Mouse (Mus musculus): Measurements from ENCODE around the gene Csf3. TPM values are rescaled to one million over a fixed set of nuclear protein-coding genes. Genes with fewer than 3 reads are reported as not detected.
A peak's percentile ranks its signal among the peaks of the same experiment; 100 is the strongest.

Gene Csf3
- total and polyA plus RNA-seq, 3 experiments: not detected

- DNase-seq: no peak
- Histone ChIP-seq H3K4me1 (ENCODE audit: control insufficient read depth, insufficient read depth, low read length) (peaks cover 24% of the 10 kb centered on the region), H3K9ac (ENCODE audit: low read depth, low read length) (no peak overlapping the region), H3K27ac (no peak overlapping the region), H3K4me3 (no peak overlapping the region), H3K36me3 (ENCODE audit: control insufficient read depth, insufficient read depth, low read length) (peaks cover 5% of the 10 kb centered on the region), H3K79me2 (replicated peaks; ENCODE audit: control insufficient read depth, insufficient read depth, low read length) (no peaks in the 10 kb centered on the region), H3K27me3 (ENCODE audit: control insufficient read depth, insufficient read depth, low read length) (no peaks in the 10 kb centered on the region)
- TF ChIP-seq EP300 (IDR thresholded peaks at IDR 0.05; ENCODE audit: insufficient read depth, low read depth, low read length): no peak
- TF ChIP-seq POLR2A (IDR thresholded peaks at IDR 0.05; ENCODE audit: insufficient read depth, low read depth, low read length): no peak
- no peak for TF ChIP-seq CTCF (IDR thresholded peaks at IDR 0.05)
- WGBS: 88% methylated on average over 12 of the region's 12 CpGs
- intact Hi-C loops (cut with DNase I): no loop called here
Measured at GRCm38 (mm10) chr11:98713703-98714102, 12.6 kb downstream of the Csf3 start.

DNA sequence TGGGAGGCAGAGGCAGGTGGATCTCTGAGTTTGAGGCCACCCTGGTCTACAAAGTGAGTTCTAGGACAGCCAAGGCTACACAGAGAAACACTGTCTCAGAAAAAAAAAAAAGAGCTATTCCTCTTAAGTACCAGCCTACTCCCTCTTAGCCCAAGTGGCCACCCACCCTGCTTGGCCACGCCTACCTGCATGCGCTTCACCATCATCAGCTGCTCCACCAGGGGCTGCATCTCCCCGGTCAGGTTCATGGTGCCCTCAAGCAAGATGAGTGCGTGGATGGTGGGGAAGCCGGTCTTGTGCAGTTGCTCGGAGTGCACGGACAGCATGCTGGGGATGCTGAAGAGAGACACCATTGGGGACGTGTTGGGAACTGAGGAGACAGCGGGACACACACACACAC, 14.9 kb downstream of the Csf3 start:
- no peak for TF ChIP-seq CTCF (IDR thresholded peaks at IDR 0.05)
- TF ChIP-seq EP300 (IDR thresholded peaks at IDR 0.05; ENCODE audit: insufficient read depth, low read depth, low read length): no peak
- TF ChIP-seq POLR2A (IDR thresholded peaks at IDR 0.05; ENCODE audit: insufficient read depth, low read depth, low read length): no peak
- no peaks in the 10 kb centered on the region for H3K27me3 ChIP-seq (ENCODE audit: control insufficient read depth, insufficient read depth, low read length)
- peaks cover 2% of the 10 kb centered on the region for H3K36me3 ChIP-seq (ENCODE audit: control insufficient read depth, insufficient read depth, low read length)
- 96% methylated on average over 9 of the region's 9 CpGs for WGBS
- H3K79me2 ChIP-seq (replicated peaks; ENCODE audit: control insufficient read depth, insufficient read depth, low read length): no peaks in the 10 kb centered on the region
- no peak overlapping the region for H3K4me3 ChIP-seq
- DNase-seq: no peak
- H3K4me1 ChIP-seq (ENCODE audit: control insufficient read depth, insufficient read depth, low read length): peaks cover 8% of the 10 kb centered on the region
- intact Hi-C loops (cut with DNase I): loop anchor here (2.0 kb wide), 1 partner anchor 39 kb away; no protein-coding TSS in a partner anchor
- H3K9ac ChIP-seq (ENCODE audit: low read depth, low read length): no peak overlapping the region
- no peak overlapping the region for H3K27ac ChIP-seq

DNA sequence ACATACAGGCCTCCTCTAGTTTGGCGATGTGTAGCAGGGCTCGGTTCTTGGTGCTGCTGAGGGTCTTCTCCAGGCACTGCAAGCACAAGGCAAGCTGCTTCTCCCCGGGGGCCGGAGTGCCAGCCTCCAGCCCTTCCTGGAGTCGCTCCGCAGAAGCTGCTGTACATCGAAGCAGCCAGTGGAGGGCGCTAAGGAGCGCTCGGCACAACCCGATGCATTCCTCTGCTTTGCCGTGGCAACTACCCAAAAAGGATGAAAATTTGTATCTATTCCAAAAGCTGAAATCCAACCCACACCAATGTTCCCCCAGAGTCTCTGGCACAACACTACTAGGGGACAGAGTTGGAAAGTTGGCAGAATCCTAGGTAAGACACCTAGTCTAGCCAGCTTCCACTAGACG, 16.8 kb downstream of the Csf3 start:
- intact Hi-C loops (cut with DNase I): loop anchor here (1.0 to 2.0 kb wide), 3 partner anchors 21 to 70 kb away; no protein-coding TSS in a partner anchor
- peak; percentile 74 to 80 for DNase-seq
- Histone ChIP-seq H3K4me3 (no peak overlapping the region), H3K9ac (ENCODE audit: low read depth, low read length) (peak overlapping the region; percentile 40; the same call in 1 of the 2 replicates), H3K27me3 (ENCODE audit: control insufficient read depth, insufficient read depth, low read length) (no peaks in the 10 kb centered on the region), H3K36me3 (ENCODE audit: control insufficient read depth, insufficient read depth, low read length) (peaks cover 2% of the 10 kb centered on the region), H3K79me2 (replicated peaks; ENCODE audit: control insufficient read depth, insufficient read depth, low read length) (no peaks in the 10 kb centered on the region), H3K27ac (peak overlapping the region; percentile 11; the same call in 1 of the 2 replicates), H3K4me1 (ENCODE audit: control insufficient read depth, insufficient read depth, low read length) (peaks cover 12% of the 10 kb centered on the region)
- WGBS: 13% methylated on average over 13 of the region's 13 CpGs
- 0 out of 2 replicates have a peak, but pooled peaks have one; percentile 32 for TF ChIP-seq EP300 (IDR thresholded peaks at IDR 0.05; ENCODE audit: insufficient read depth, low read depth, low read length)
- TF ChIP-seq CTCF (IDR thresholded peaks at IDR 0.05): peak; percentile 95
- no peak for TF ChIP-seq POLR2A (IDR thresholded peaks at IDR 0.05; ENCODE audit: insufficient read depth, low read depth, low read length)

DNA sequence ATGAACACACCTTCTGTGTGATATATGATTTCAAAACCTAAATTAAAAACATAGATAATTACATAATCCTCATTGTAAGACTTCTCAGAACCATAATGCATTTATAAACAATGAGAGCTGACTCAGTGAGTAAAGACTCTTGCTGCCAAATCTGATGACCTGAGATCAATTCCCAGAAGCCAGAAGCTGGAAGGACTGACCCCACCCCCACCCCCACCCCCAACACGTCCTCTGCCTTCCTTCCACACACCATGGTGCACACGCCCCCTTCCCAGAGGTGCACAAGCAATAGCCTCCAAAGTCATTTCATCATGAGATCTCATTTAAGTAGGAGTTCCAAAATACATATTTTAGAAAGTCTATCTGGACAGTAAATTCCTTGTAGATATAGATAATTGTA, 19.7 kb downstream of the Csf3 start:
- H3K27me3 ChIP-seq (ENCODE audit: control insufficient read depth, insufficient read depth, low read length): no peaks in the 10 kb centered on the region
- no peak overlapping the region for H3K4me3 ChIP-seq
- WGBS: 65% methylated on average over 2 of the region's 2 CpGs
- peaks cover 2% of the 10 kb centered on the region for H3K36me3 ChIP-seq (ENCODE audit: control insufficient read depth, insufficient read depth, low read length)
- intact Hi-C loops (cut with DNase I): no loop called here
- no peak for DNase-seq
- H3K4me1 ChIP-seq (ENCODE audit: control insufficient read depth, insufficient read depth, low read length): peaks cover 12% of the 10 kb centered on the region
- no peaks in the 10 kb centered on the region for H3K79me2 ChIP-seq (replicated peaks; ENCODE audit: control insufficient read depth, insufficient read depth, low read length)
- peak overlapping the region; percentile 88 for H3K27ac ChIP-seq
- no peak for TF ChIP-seq POLR2A (IDR thresholded peaks at IDR 0.05; ENCODE audit: insufficient read depth, low read depth, low read length)
- no peak for TF ChIP-seq EP300 (IDR thresholded peaks at IDR 0.05; ENCODE audit: insufficient read depth, low read depth, low read length)
- TF ChIP-seq CTCF (IDR thresholded peaks at IDR 0.05): no peak
- no peak overlapping the region for H3K9ac ChIP-seq (ENCODE audit: low read depth, low read length)

- DNase-seq: peak; percentile 71 to 88
- no peaks in the 10 kb centered on the region for H3K27me3 ChIP-seq (ENCODE audit: control insufficient read depth, insufficient read depth, low read length)
- no peaks in the 10 kb centered on the region for H3K79me2 ChIP-seq (replicated peaks; ENCODE audit: control insufficient read depth, insufficient read depth, low read length)
- TF ChIP-seq EP300 (IDR thresholded peaks at IDR 0.05; ENCODE audit: insufficient read depth, low read depth, low read length) (peak; percentile 100), POLR2A (IDR thresholded peaks at IDR 0.05; ENCODE audit: insufficient read depth, low read depth, low read length) (peak; percentile 25; the same call in 1 of the 2 replicates), CTCF (IDR thresholded peaks at IDR 0.05) (peak; percentile 81)
- H3K36me3 ChIP-seq (ENCODE audit: control insufficient read depth, insufficient read depth, low read length): peaks cover 2% of the 10 kb centered on the region
- peak overlapping the region; percentile 88 for H3K27ac ChIP-seq
- 52% methylated on average over 24 of the region's 24 CpGs for WGBS
- intact Hi-C loops (cut with DNase I): no loop called here
- H3K4me3 ChIP-seq: no peak overlapping the region
- H3K4me1 ChIP-seq (ENCODE audit: control insufficient read depth, insufficient read depth, low read length): peaks cover 12% of the 10 kb centered on the region
- peak overlapping the region; percentile 16; the same call in 1 of the 2 replicates for H3K9ac ChIP-seq (ENCODE audit: low read depth, low read length)
Measured at GRCm38 (mm10) chr11:98721458-98722226, 20.6 kb downstream of the Csf3 start.

DNA sequence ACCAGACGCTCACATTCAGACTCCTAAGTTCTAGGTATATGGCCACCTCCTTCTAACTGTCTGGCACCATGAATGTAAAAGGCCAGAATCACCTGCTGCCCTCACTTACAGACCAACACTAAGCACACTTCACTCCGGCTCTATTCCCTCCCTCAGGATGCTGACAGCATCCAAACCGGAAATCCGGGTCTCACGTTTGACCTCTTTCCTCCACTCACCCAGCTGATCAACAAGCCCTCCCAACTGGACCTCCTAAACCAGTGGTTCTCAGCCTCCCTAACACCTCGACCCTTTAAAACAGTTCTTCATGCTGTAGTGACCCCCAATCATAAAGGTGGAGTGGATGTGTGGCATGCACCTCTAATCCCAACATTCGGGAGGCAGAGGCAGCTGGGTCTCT, 22.0 kb downstream of the Csf3 start:
- intact Hi-C loops (cut with DNase I): no loop called here
- Histone ChIP-seq H3K79me2 (replicated peaks; ENCODE audit: control insufficient read depth, insufficient read depth, low read length) (no peaks in the 10 kb centered on the region), H3K27ac (no peak overlapping the region), H3K4me1 (ENCODE audit: control insufficient read depth, insufficient read depth, low read length) (peaks cover 9% of the 10 kb centered on the region), H3K36me3 (ENCODE audit: control insufficient read depth, insufficient read depth, low read length) (peaks cover 1% of the 10 kb centered on the region), H3K9ac (ENCODE audit: low read depth, low read length) (no peak overlapping the region), H3K4me3 (no peak overlapping the region), H3K27me3 (ENCODE audit: control insufficient read depth, insufficient read depth, low read length) (no peaks in the 10 kb centered on the region)
- peak in 1 of 2 experiments; percentile 13 for DNase-seq
- 53% methylated on average over 7 of the region's 7 CpGs for WGBS
- TF ChIP-seq POLR2A (IDR thresholded peaks at IDR 0.05; ENCODE audit: insufficient read depth, low read depth, low read length) (no peak), CTCF (IDR thresholded peaks at IDR 0.05) (no peak), EP300 (IDR thresholded peaks at IDR 0.05; ENCODE audit: insufficient read depth, low read depth, low read length) (no peak)
